Mouse (Mus musculus) gastrocnemius, postnatal 14 days (tissue): ENCODE measurements around the gene Rbms2. TPM values are rescaled to one million over a fixed set of nuclear protein-coding genes. Genes with fewer than 3 reads are reported as not detected.

ENCODE experiments used
- microRNA-seq, 2 experiments: library from miRNA; unstranded; fragments of <30 nt; microRNA quantifications; one replicate each; pipeline ENCODE4 v1.2.0; 2021
- total RNA-seq, 2 experiments: library from RNA; stranded (reverse); gene quantifications; 2 replicates each; pipeline ENCODE4 v1.2.3; 2021

The Rbms2 gene
- total RNA-seq, 2 experiments from 2014 or later, result 55.2 to 57.9 TPM

Small RNAs within 50 kb of the gene (microRNA-seq; reads per million reads assigned to microRNA genes)
- 14.7 to 19.0 reads per million in 2 experiments for gene Mir677

Other genes starting within 250 kb of the Rbms2 start
- gene Hsd17b6, start 172.7 kb downstream of the Rbms2 start, total RNA-seq, result not detected
- gene Prim1, start 165.1 kb downstream of the Rbms2 start, total RNA-seq, result 1 to 10 TPM; 2.1 to 2.7 TPM
- gene Naca, start 144.7 kb downstream of the Rbms2 start, total RNA-seq, result 100 to 1,000 TPM; 402 to 437 TPM
- 10 to 100 TPM; 54.4 to 60.8 TPM for gene Ptges3, start 121.3 kb downstream of the Rbms2 start, total RNA-seq
- 1,000 to 10,000 TPM; 3,648 to 4,448 TPM for gene Atp5b, start 97.0 kb downstream of the Rbms2 start, total RNA-seq
- 10 to 100 TPM; 15.2 to 15.6 TPM for gene Baz2a, start 88.7 kb downstream of the Rbms2 start, total RNA-seq
- 1 to 10 TPM in 1 of 2 experiments, under 1 TPM in 1; 0.88 to 1.1 TPM for gene Gls2, start 14.2 kb upstream of the Rbms2 start, total RNA-seq
- 10 to 100 TPM; 39.3 to 40.6 TPM for gene Spryd4, start 31.5 kb upstream of the Rbms2 start, total RNA-seq
- not detected for gene Mip, start 45.5 kb upstream of the Rbms2 start, total RNA-seq
- 1 to 10 TPM; 3.9 to 5.1 TPM for gene Timeless, start 51.8 kb upstream of the Rbms2 start, total RNA-seq
- not detected for gene Apon, start 73.8 kb upstream of the Rbms2 start, total RNA-seq
- gene Apof, start 88.4 kb upstream of the Rbms2 start, total RNA-seq, result not detected
- gene Stat2, start 90.3 kb upstream of the Rbms2 start, total RNA-seq, result 1 to 10 TPM; 3.6 to 4.5 TPM
- gene Il23a, start 118.5 kb upstream of the Rbms2 start, total RNA-seq, result not detected
- 1 to 10 TPM; 7.4 to 8.2 TPM for gene Pan2, start 123.0 kb upstream of the Rbms2 start, total RNA-seq
- gene Cnpy2, start 142.2 kb upstream of the Rbms2 start, total RNA-seq, result 10 to 100 TPM; 47.2 to 55.8 TPM
- 100 to 1,000 TPM; 571 to 668 TPM for gene Cs, start 157.4 kb upstream of the Rbms2 start, total RNA-seq
- gene Coq10a, start 188.7 kb upstream of the Rbms2 start, total RNA-seq, result 100 to 1,000 TPM; 257 to 331 TPM
- 10 to 100 TPM; 53.7 to 54.8 TPM for gene Ankrd52, start 196.8 kb upstream of the Rbms2 start, total RNA-seq
- not detected for gene Slc39a5, start 220.9 kb upstream of the Rbms2 start, total RNA-seq
- gene Nabp2, start 231.2 kb upstream of the Rbms2 start, total RNA-seq, result 10 to 100 TPM; 48.2 to 51.8 TPM
- 10 to 100 TPM; 12.9 to 13.0 TPM for gene Rnf41, start 231.4 kb upstream of the Rbms2 start, total RNA-seq